Mouse (Mus musculus) erythroblast, embryonic 14.5 days (primary cell): ENCODE data around the gene Ercc1.

Experiments used
- GATA1 ChIP-seq: IDR thresholded peaks from 2 replicates; pipeline ENCODE4 v1.6.1; 2012; ENCODE audit warnings: low read length, inconsistent platforms, mixed read lengths
- TAL1 ChIP-seq: IDR thresholded peaks from 3 replicates; pipeline ENCODE4 v1.6.1; 2012; ENCODE audit warnings: low read length, inconsistent platforms, mixed read lengths

DNA sequence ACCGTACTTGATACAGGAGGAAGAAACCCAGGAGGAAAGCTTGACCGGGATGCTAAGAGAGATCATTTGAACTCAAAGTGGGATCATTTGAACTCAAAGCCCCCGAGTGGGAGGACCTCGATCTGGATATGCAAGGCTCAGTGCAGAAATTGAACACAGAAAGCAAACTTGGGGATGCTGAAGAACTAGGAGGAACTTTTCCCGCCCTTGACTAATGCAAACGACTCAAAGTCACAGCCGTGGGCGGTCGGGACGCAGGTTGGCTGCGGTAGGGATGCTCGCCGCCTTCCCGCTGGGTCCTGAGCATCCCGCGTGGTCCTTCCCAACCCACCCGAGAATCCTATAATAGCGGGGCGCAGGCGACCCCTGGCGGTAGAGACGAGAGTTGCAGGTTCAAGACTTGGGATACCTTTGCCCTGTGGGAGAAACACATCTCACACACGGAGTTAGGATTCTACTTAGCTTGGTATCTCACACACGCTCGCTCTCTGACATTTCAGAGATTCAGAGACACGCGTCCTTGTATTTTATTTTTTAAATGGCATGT lies 2.0 kb upstream of the Ercc1 start:
- TF ChIP-seq GATA1 (no peak), TAL1 (no peak)
